Mouse (Mus musculus) liver, postnatal 0 days (tissue): ENCODE measurements at regions not wholly inside any gene's neighbourhood (a gene's known extent, or its start where the extent isn't known, plus 50 kb on each side); places are given as distances from the start of the nearest gene placed in this dataset.

Experiments used
- CTCF ChIP-seq: sonication (generic); IDR thresholded peaks from 2 replicates; pipeline ENCODE4 v1.5.1; 2016; ENCODE audit warnings: antibody characterized with exemption, low read depth
- EP300 ChIP-seq: IDR thresholded peaks from 2 replicates; pipeline ENCODE4 v1.6.1; 2016; ENCODE audit warnings: antibody characterized with exemption, low read depth, mild to moderate bottlenecking

DNA sequence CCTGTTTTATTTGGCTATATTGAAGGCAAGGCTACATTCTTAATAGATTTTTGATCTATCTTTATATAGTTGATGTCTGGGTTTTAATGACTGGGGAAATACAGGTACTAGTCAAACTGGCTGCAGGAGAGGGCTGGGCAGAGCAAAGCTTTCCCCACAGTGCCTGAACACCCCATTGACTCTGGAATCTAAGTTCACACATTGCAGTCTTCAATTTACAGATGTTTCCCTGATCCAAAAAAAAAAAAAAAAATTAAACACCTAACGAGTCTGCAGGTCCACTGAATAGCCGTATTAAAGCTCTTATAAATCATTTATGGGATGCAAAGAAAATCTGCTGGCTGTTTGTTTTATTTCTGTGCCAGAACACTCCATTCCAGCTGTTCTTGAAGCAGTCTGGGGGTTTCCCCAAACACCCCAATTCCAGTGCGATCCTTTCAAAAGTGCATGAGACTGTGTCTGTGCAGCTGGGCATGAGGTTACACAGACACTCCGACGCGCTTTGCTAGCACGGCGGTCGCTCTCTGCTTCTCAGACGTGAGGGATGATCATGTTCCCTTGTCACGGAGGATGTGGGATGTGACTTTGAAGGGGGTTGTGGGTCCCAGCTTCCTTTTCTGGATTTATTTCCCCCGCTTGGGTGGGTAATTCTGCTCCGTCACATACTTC lies 173.3 kb upstream of the Tut7 start:
- TF ChIP-seq CTCF (no peak), EP300 (no peak)
